Mouse (Mus musculus): Measurements from ENCODE around the gene Il10ra. TPM values are rescaled to one million over a fixed set of nuclear protein-coding genes. Genes with fewer than 3 reads are reported as not detected.

Il10ra gene
- total RNA-seq, 2 experiments from 2014 or later, result 1.4 to 2.7 TPM

DNA sequence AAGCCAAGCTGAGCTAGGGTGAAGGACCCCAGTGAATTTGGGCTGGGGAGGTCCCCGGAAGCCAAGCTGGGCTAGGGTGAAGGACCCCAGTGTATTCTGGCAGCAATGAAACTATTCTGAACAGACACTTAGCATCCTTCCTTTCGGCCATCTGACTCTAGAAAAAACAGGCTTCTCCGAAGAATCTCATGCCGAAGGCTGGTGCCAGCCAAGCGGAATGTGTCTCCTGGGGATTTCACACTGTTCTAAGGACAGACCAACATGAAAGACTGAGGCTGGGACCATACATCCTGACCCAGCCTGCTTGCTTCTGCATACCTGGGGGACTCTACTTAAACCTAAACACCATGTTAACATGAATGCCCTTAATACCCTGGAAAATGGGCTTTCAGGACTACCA lies 7.1 kb downstream of the Il10ra start:
- no peak for ATAC-seq (replicated peaks; ENCODE audit: low FRiP score, low TSS enrichment, poor library complexity, severe bottlenecking)

DNA sequence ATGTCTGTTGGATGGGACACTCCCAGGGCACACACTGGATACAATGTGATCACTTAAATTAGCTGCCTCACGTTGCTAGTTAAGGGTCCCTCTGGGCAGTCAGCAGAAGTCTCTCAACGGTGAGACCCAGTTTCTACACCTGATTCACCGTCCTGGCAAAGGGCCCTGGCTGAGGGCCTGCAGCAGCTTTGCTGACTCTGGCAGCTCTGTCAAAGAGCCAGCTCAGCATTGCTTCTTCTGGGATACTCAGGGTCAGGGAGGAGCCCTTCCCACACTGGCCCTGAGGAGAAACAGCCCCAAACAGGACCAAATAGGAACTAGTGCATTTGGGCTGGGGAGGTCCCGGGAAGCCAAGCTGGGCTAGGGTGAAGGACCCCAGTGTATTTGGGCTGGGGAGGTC lies 7.5 kb downstream of the Il10ra start:
- no peak for ATAC-seq (replicated peaks; ENCODE audit: low FRiP score, low TSS enrichment, poor library complexity, severe bottlenecking)

DNA sequence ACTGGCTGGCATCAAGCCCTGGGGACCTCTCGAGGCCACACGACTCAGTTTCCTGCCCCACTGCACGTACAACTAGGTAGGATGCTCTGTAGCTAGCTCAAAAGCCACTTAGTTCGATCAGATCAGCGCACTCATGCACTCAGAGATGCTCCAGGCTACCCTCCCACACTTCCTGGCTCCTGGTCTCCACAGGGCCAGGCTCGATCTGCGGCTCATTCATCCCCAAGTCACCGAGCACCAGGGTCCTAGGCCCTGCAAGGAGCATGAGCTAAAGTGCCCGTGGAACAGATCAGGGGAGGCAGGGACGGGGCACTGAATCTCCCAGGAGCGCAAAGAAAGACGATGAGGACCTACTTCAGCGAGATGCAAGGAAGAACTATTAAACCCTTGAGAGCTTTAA lies 9.9 kb downstream of the Il10ra start:
- no peak for ATAC-seq (replicated peaks; ENCODE audit: low FRiP score, low TSS enrichment, poor library complexity, severe bottlenecking)

- no peak for ATAC-seq (replicated peaks; ENCODE audit: low FRiP score, low TSS enrichment, poor library complexity, severe bottlenecking)
These were observed 13.0 kb downstream of the Il10ra start for GRCm38 (mm10) chr9:45255967-45256366.

GRCm38 (mm10) chr9:45255431-45255830 lies 13.5 kb downstream of the Il10ra start:
- no peak for ATAC-seq (replicated peaks; ENCODE audit: low FRiP score, low TSS enrichment, poor library complexity, severe bottlenecking)

GRCm38 (mm10) chr9:45254605-45255004 lies 14.3 kb downstream of the Il10ra start:
- ATAC-seq (replicated peaks; ENCODE audit: low FRiP score, low TSS enrichment, poor library complexity, severe bottlenecking), result no peak

DNA sequence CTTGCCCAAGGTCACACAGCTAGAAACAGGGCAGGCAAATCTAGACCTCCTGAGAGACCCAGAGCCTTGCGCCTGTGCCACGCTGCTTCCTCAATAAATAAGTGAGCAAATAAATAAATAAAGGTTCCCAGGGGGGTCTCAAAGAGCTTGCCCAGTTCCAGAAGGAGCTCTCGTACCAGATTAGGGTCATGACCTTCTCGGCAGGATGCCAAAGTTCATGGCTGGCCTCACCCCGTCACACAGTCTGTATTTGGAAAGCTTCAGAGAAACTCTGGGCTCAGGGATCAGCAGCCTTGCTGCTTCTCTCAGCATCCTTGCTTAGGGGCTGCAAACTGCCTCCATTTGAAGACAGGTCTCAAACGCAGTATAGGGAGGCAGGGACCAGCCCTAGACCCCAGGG lies 14.9 kb downstream of the Il10ra start:
- no peak for ATAC-seq (replicated peaks; ENCODE audit: low FRiP score, low TSS enrichment, poor library complexity, severe bottlenecking)

DNA sequence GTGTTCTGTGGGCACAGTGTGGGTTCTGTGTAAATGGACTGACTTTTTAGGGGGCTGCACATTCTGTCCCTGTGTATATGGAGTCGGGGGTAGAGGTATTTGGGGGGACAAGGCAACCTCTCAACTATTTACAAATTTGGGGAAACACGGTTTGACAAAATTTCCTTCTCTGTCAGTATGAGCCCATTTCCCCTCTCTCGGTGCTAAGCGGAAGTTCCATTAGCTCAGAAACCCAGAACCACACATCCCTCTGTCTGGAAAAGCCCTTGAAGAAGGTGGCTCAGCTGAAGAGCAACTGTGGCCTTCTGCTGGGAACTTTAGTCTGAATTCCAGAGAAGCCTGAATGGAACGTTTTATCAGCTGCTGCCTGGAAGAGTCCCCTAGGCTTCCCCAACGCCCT lies 16.6 kb downstream of the Il10ra start:
- no peak for ATAC-seq (replicated peaks; ENCODE audit: low FRiP score, low TSS enrichment, poor library complexity, severe bottlenecking)

GRCm38 (mm10) chr9:45251990-45252389 lies 17.0 kb downstream of the Il10ra start:
- no peak for ATAC-seq (replicated peaks; ENCODE audit: low FRiP score, low TSS enrichment, poor library complexity, severe bottlenecking)

DNA sequence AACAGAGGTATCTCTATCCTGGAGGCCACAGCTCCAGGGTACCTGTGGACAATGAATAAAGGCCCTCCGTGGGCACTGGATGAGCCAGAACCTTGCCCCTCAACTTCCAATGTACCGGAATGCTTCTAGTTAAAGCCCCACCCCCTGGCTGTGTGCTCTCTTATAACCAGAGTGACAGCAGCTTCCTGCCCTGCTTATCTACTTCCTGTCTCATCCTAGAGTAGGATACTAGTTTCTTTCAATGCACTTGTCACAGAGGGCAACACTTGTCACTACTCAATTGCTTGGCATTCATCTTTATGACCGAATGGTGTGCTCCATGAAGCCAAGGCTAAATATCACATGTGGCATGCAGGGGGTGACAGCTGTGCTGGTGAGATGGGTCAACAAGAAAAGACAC lies 17.7 kb downstream of the Il10ra start:
- ATAC-seq (replicated peaks; ENCODE audit: low FRiP score, low TSS enrichment, poor library complexity, severe bottlenecking), result no peak

GRCm38 (mm10) chr9:45250306-45250705 lies 18.6 kb downstream of the Il10ra start:
- ATAC-seq (replicated peaks; ENCODE audit: low FRiP score, low TSS enrichment, poor library complexity, severe bottlenecking), result no peak

- no peak for ATAC-seq (replicated peaks; ENCODE audit: low FRiP score, low TSS enrichment, poor library complexity, severe bottlenecking)
These were observed 21.4 kb downstream of the Il10ra start for GRCm38 (mm10) chr9:45247536-45247935.

GRCm38 (mm10) chr9:45246060-45246459 lies 22.9 kb downstream of the Il10ra start:
- ATAC-seq (replicated peaks; ENCODE audit: low FRiP score, low TSS enrichment, poor library complexity, severe bottlenecking), result no peak

DNA sequence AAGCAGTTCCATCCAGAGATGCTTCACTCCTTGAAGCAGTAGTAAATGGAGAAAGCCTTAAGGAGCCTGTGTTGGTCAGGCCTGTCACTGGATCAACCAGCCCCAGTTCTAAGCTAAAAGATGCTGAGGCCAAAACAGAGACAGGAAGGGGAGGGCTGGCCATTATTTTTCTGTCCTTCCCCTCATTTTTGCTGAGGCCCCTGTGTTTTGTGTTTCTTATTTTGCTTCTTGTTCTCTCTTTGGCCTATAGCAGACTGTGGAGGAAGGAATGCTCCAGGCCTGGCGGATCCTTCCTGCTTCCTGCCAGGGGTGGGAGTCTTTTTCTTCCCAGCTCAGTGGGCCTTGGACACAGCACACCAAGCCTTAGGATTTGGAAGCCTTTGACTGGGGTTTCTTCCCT lies 23.5 kb downstream of the Il10ra start:
- ATAC-seq (replicated peaks; ENCODE audit: low FRiP score, low TSS enrichment, poor library complexity, severe bottlenecking), result no peak

DNA sequence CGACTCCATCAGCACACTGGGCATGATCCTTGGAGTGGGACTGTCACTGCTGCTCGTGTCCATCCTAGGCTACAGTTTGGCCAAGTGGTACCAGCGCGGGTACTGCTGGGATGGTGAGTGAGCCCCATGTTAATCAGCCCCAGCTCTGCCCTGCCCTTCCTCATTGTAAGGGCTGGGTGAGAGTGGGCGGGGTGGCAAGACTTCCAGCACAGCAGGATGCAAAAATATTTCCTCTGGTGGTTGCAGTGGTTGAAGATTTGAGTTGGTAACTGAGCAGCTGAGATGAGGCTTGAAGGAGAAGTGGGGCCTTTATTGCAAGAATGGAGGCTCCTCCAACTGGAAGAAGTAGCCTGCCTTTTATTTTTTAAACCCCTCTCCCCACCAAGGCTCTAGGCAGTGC lies 27.6 kb downstream of the Il10ra start:
- no peak for ATAC-seq (replicated peaks; ENCODE audit: low FRiP score, low TSS enrichment, poor library complexity, severe bottlenecking)

- no peak for ATAC-seq (replicated peaks; ENCODE audit: low FRiP score, low TSS enrichment, poor library complexity, severe bottlenecking)
These were observed 32.2 kb downstream of the Il10ra start for GRCm38 (mm10) chr9:45236744-45237143.

DNA sequence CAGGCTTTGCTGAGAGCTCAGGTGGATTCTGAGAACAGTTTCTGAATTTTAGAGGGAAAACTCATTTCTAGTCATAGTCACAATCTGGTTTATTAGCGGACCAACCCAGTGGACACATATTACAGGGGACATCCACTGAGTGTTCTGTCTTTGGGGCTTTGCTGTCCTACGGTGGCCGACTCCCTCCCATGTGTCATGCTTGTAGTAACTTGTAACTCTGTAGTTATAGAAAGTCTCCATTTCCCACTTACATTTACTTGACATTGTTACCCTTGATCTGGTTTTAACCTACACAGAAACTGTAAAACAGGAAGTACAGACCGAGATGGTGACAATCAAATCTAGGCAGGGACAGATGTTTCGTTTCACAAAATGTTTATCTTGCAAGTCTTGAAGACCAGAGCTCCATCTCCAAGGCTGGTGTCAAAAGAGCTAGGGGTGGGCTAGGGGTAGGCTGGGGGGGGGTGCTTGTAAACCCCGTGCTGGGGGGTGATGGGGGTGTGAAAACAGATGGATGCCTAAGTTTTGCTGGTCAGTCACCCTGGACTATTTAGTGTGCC lies 33.2 kb downstream of the Il10ra start:
- ATAC-seq (replicated peaks; ENCODE audit: low FRiP score, low TSS enrichment, poor library complexity, severe bottlenecking), result no peak

DNA sequence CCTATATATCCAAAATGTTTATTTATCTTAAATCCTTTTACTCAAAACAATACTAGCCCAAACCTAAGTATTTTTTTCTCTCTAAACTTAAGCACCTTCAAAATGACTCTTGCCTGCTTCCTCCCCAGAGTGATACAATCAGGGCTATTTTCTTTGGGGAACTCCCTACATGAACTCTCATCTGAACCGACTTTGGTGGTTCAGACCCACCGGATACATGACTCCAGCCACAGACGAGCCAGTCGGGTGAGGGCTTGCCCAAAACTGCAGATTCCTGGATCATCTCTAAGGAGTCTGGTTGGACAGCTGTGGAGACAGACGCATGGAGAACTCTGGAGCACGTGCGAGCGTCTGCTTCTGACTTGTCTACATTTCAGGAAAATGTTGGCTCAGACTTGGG lies 39.6 kb downstream of the Il10ra start:
- no peak for ATAC-seq (replicated peaks; ENCODE audit: low FRiP score, low TSS enrichment, poor library complexity, severe bottlenecking)

DNA sequence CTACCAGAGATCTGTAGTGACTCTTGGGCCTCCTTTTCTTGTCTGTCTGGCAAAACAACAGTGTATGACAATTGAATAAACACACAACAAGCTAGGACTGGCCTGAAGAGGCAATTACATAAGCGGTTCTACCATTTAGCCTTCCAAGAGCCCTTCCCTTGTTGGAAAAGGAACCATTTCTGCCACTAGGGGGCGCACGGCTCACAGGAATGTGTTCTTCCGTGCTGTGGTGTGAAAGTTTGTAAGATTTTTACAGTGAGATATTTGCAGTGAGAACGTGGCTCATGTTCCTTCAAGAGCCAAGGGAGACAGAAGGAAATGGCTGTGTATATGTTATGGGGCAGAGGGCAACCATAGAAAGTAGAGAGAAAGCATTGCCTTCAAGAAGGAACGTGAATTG lies 47.4 kb downstream of the Il10ra start:
- peak; percentile 67; the same call in 1 of the 2 replicates for ATAC-seq (replicated peaks; ENCODE audit: low FRiP score, low TSS enrichment, poor library complexity, severe bottlenecking)

DNA sequence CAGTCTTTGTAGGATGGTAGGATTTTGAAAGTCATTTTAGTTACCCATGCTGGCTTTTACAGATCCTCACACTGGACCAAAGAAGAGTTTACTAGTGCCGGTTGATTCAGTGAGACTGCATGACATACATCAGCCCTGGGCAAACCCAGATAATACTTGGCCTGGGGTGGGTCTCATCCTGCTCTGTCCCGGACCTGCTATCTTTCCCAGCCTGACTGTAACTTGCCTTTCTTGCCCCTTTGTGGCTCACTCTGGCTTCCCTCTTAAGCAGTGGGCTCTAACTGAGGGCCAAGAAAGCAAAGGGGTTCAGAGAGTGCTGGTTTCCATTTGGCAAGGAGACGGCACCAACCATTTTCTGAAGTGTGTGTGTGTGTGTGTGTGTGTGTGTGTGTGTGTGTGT lies 49.3 kb downstream of the Il10ra start:
- ATAC-seq (replicated peaks; ENCODE audit: low FRiP score, low TSS enrichment, poor library complexity, severe bottlenecking), result peak; percentile 59

DNA sequence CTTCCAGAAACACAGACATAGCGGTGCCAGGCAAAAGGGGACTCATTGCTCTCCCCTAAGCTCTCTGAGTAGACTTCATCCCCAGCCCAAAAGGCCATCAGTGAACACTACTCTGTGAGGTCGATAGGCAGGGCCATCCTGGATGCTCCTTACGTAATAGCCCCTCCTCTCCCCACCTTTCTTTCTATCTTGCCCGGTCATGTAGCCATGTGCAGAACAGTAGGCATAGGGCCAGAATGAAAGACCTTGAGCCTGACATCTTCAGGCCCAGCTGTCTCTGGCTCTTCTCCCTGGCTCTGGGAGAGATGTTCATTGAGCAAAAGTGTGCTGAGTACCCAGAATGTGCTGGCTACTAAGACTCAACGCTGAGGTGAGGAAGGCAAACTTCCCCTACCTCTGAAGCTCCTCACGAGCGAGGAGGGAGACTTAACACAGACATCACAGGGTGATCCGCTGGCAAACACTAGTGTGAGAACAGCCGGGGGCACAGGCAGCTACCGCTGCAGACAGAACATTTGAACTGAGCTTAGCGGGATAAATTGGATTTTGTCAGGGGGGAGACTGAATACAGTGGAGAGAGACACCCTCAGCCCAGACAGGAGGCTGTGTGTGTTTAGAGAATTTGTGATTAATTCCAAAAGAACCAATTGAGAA lies 53.3 kb downstream of the Il10ra start:
- no peak for ATAC-seq (replicated peaks; ENCODE audit: low FRiP score, low TSS enrichment, poor library complexity, severe bottlenecking)

DNA sequence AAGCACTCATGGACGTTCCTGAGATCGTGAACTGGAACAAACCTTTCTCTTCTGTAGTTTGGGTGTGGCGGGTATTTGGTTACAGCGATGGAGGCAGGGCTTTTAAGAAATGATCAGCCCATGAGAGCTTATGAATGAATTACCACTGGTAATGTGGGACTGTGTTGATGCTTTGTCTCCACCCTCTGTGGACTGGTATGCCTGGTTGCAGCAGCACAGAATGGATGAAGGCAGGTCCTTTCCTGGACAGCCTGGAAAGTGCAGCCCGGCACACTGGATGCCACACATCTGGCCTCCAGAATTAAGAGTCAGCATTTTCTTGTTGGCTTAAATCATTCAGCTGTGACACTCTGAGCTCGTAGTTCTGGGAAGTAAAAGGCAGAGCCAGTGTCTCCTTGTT lies 56.9 kb downstream of the Il10ra start:
- no peak for ATAC-seq (replicated peaks; ENCODE audit: low FRiP score, low TSS enrichment, poor library complexity, severe bottlenecking)

Measured in megakaryocyte-erythroid progenitor cell, adult 5-6 weeks (primary cell).